Mouse (Mus musculus): ENCODE data around the gene Zfyve27.

The Zfyve27 gene

DNA sequence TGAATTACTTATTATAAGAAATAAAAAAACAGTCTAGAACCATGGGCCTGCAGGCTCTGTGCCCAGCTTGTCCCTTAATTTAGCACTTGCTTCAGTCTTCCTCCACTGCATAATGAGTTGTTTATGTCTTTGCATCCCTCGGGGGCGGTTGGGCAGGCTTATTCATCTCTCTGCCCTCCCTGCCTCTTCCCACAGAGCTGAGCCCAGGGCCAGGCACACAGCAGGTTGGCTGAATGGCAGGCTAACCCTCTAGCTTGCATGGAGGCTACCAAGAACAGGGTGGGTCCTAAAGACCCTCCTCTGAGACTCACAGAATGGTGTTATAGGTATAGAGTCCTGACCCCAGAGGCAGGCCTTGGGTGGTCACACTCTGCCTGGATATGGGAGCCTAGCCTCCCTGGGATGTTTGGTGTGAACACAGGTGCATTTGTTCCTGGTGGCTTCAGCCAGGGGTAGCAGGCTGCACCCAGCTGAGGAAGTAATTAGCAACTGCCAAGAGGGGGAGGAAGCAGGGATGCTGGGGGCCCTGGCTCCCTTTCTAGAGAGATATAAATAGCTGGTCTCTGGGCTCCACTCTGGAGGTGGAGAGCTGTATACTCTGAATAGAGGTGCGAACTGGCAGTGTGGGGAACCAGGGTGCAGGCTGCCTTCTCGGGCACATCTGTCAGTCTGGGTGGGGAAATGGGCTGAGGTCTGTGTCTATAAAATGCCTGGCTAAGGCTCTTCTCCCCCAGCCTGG lies 74.0 kb downstream of the Zfyve27 start:
- no peak for DNase-seq (ENCODE audit: low read depth, low spot score)

DNA sequence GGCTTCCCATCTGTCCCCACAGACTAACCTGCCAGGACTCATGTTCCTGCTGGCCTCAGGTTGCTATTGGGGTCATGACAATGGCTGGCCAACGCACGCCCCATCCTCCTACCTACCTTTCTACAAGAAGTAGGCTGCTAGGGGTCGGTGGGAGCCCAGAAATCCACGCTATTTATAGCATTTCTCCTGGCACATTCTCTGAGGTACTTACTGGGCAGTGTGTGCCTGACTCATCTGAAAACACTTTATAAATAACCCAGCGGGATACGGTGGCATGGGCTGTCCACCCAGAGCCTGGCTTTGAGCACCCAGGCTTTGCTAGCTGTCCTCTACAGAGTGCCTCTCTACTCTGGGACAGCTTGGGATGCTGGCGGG lies 74.6 kb downstream of the Zfyve27 start:
- DNase-seq (ENCODE audit: low read depth, low spot score) = no peak

DNA sequence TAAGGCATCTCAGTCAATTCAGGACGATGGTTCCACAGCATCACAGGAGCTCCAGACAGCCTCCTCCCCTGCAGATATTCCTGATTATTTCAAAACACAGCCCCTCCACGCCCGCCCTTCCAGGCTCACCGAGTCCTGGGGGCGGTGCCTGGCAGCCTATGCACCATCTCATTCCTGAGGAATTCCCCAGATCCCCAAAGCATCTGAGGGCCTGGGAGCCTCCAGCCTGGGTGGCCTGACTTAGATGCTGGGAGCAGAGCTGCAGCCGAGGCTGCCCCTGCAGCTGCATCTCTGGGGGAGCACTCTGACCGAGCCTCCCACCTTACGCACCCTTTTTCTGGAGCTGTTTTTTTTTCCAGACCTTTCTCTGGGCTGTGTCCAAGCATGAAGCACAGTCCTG lies 77.1 kb downstream of the Zfyve27 start:
- no peak for DNase-seq (ENCODE audit: low read depth, low spot score)

DNA sequence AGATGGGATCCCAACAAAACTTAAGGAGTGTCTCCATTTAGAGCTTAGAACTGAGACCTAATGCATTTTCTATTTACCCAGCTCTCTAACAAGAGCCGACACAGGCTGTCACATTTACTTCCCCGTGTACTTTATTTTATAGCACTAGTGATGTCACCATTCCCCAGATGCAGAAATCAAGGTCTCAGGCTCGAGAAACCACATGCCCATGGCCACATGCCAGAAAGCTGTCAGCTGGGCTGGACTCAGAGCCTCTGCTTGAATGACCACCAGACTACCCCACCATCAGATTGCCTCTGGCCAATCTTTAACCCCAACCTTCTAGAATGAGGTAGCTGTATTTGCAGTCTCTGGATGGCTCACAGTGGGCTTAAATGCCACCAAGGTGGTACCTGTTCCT lies 79.7 kb downstream of the Zfyve27 start:
- DNase-seq (ENCODE audit: low read depth, low spot score) = no peak
